19 mouse cellular contexts compared by ENCODE assay signal in the genomic region with DNA sequence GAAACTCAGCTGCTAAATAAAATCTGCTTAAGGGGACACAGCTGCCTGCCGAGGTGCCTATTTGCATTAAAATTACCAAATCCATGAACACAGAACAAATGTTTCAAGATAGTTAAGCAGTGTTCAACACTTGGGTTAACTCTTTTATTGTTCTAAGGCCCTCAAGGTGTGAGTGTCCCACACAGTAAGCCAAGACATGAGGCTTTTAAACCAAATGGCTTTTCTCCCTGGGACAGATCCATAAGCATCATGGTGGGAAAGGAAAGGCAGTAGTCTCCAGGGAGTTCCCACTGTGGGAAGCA.
DNase-seq lines count a peak whose midpoint lies in the region; ATAC-seq and TF ChIP-seq lines count a peak whose summit lies in the region.
"Had no signal": no experiment of that assay in that cellular context is flagged by ENCODE, and none has a peak within 500 bp of the region (broad histone marks: within the 10 kb centered on the region; RNA-seq: fewer than 3 reads in every experiment).

No protein-coding gene starts in this region.

- no peak overlapping the region for H3K4me3 ChIP-seq in forebrain, embryonic 13.5 days
- no peak overlapping the region for H3K4me3 ChIP-seq in forebrain, embryonic 12.5 days (replicated peaks)
- no peak overlapping the region for H3K4me3 ChIP-seq in hindbrain, embryonic 15.5 days
- H3K4me3 ChIP-seq in hindbrain, postnatal 0 days (ENCODE audit: low read length): no peak overlapping the region
- H3K4me3 ChIP-seq in midbrain, embryonic 12.5 days: no peak overlapping the region
- no peak overlapping the region for H3K4me3 ChIP-seq in midbrain, postnatal 0 days (ENCODE audit: low read depth, low read length)
- H3K4me3 ChIP-seq: gastrocnemius, adult 2 months; heart, embryonic 12.5 days had no signal

- peak; percentile 27; the same call in 1 of the 2 replicates for ATAC-seq in forebrain, embryonic 13.5 days
- ATAC-seq in forebrain, embryonic 12.5 days (ENCODE audit: low FRiP score): no peak
- 0 out of 2 replicates have a peak, but pooled peaks have one; percentile 19 for ATAC-seq in hindbrain, embryonic 15.5 days (ENCODE audit: low FRiP score, low read depth)
- ATAC-seq in hindbrain, postnatal 0 days: no peak
- ATAC-seq in midbrain, embryonic 12.5 days (ENCODE audit: low FRiP score, low read depth): 0 out of 2 replicates have a peak, but pooled peaks have one; percentile 44
- no peak for ATAC-seq in midbrain, postnatal 0 days (ENCODE audit: low FRiP score)
- ATAC-seq: activated CD4-positive, CD25-positive, alpha-beta regulatory T cell, adult 4 months; inflammation-experienced regulatory T-cells, adult 6 months; intestine, postnatal 0 days; Patski had no signal

- H3K36me3 ChIP-seq in forebrain, embryonic 13.5 days (ENCODE audit: poor library complexity, severe bottlenecking): no peaks in the 10 kb centered on the region
- no peaks in the 10 kb centered on the region for H3K36me3 ChIP-seq in forebrain, embryonic 12.5 days (replicated peaks)
- no peaks in the 10 kb centered on the region for H3K36me3 ChIP-seq in hindbrain, embryonic 15.5 days
- no peaks in the 10 kb centered on the region for H3K36me3 ChIP-seq in hindbrain, postnatal 0 days (ENCODE audit: insufficient read depth, low read length)
- no peaks in the 10 kb centered on the region for H3K36me3 ChIP-seq in midbrain, embryonic 12.5 days
- H3K36me3 ChIP-seq in midbrain, postnatal 0 days (ENCODE audit: insufficient read depth, low read length): no peaks in the 10 kb centered on the region
- H3K36me3 ChIP-seq: heart, embryonic 12.5 days had no signal

- H3K27ac ChIP-seq in forebrain, embryonic 13.5 days: peak overlapping the region; percentile 54
- H3K27ac ChIP-seq in forebrain, embryonic 12.5 days: no peak overlapping the region
- no peak overlapping the region for H3K27ac ChIP-seq in hindbrain, embryonic 15.5 days (replicated peaks)
- H3K27ac ChIP-seq in hindbrain, postnatal 0 days: no peak overlapping the region
- peak overlapping the region; percentile 40; the same call in 1 of the 2 replicates for H3K27ac ChIP-seq in midbrain, embryonic 12.5 days (replicated peaks)
- no peak overlapping the region for H3K27ac ChIP-seq in midbrain, postnatal 0 days (ENCODE audit: low read depth, low read length)
- H3K27ac ChIP-seq: gastrocnemius, adult 2 months had no signal

- 16% methylated on average over 1 of the region's 1 CpGs for WGBS in forebrain, embryonic 13.5 days
- WGBS in forebrain, embryonic 12.5 days: 26% methylated on average over 1 of the region's 1 CpGs
- 16% methylated on average over 1 of the region's 1 CpGs for WGBS in hindbrain, embryonic 15.5 days
- 16% methylated on average over 1 of the region's 1 CpGs for WGBS in hindbrain, postnatal 0 days
- WGBS in midbrain, embryonic 12.5 days: 9% methylated on average over 1 of the region's 1 CpGs
- 5% methylated on average over 1 of the region's 1 CpGs for WGBS in midbrain, postnatal 0 days

- H3K9ac ChIP-seq in forebrain, embryonic 13.5 days: no peak overlapping the region
- H3K9ac ChIP-seq in forebrain, embryonic 12.5 days: no peak overlapping the region
- no peak overlapping the region for H3K9ac ChIP-seq in hindbrain, embryonic 15.5 days
- no peak overlapping the region for H3K9ac ChIP-seq in hindbrain, postnatal 0 days (replicated peaks; ENCODE audit: low read length)
- H3K9ac ChIP-seq in midbrain, embryonic 12.5 days (replicated peaks): no peak overlapping the region
- H3K9ac ChIP-seq in midbrain, postnatal 0 days (replicated peaks; ENCODE audit: low read length, poor library complexity, severe bottlenecking): no peak overlapping the region
- H3K9ac ChIP-seq: heart, embryonic 12.5 days had no signal

- no peaks in the 10 kb centered on the region for H3K27me3 ChIP-seq in forebrain, embryonic 13.5 days
- no peaks in the 10 kb centered on the region for H3K27me3 ChIP-seq in forebrain, embryonic 12.5 days
- no peaks in the 10 kb centered on the region for H3K27me3 ChIP-seq in hindbrain, embryonic 15.5 days
- H3K27me3 ChIP-seq in hindbrain, postnatal 0 days (ENCODE audit: insufficient read depth, low read length): no peaks in the 10 kb centered on the region
- no peaks in the 10 kb centered on the region for H3K27me3 ChIP-seq in midbrain, embryonic 12.5 days
- H3K27me3 ChIP-seq in midbrain, postnatal 0 days (ENCODE audit: insufficient read depth, low read length): no peaks in the 10 kb centered on the region
- H3K27me3 ChIP-seq: CH12.LX; heart, embryonic 12.5 days had no signal

- H3K4me2 ChIP-seq in forebrain, embryonic 13.5 days: no peak overlapping the region
- no peak overlapping the region for H3K4me2 ChIP-seq in forebrain, embryonic 12.5 days
- H3K4me2 ChIP-seq in hindbrain, embryonic 15.5 days: no peak overlapping the region
- H3K4me2 ChIP-seq in hindbrain, postnatal 0 days (ENCODE audit: low read depth, low read length): no peak overlapping the region
- H3K4me2 ChIP-seq in midbrain, embryonic 12.5 days (replicated peaks): no peak overlapping the region
- no peak overlapping the region for H3K4me2 ChIP-seq in midbrain, postnatal 0 days (ENCODE audit: low read depth, low read length, poor library complexity, severe bottlenecking)
- H3K4me2 ChIP-seq: heart, embryonic 12.5 days had no signal

- H3K4me1 ChIP-seq in forebrain, embryonic 13.5 days: peaks cover 10% of the 10 kb centered on the region
- peaks cover 11% of the 10 kb centered on the region for H3K4me1 ChIP-seq in forebrain, embryonic 12.5 days
- H3K4me1 ChIP-seq in hindbrain, embryonic 15.5 days (replicated peaks): peaks cover 8% of the 10 kb centered on the region
- H3K4me1 ChIP-seq in hindbrain, postnatal 0 days (ENCODE audit: insufficient read depth, low read length): no peaks in the 10 kb centered on the region
- H3K4me1 ChIP-seq in midbrain, embryonic 12.5 days: peaks cover 12% of the 10 kb centered on the region
- H3K4me1 ChIP-seq in midbrain, postnatal 0 days (ENCODE audit: insufficient read depth, low read length): no peaks in the 10 kb centered on the region; the same call in 1 of the 2 replicates
- H3K4me1 ChIP-seq: heart, embryonic 12.5 days had no signal

- TF ChIP-seq CTCF in hindbrain, postnatal 0 days (IDR thresholded peaks at IDR 0.05; ENCODE audit: low read depth): no peak
- TF ChIP-seq CTCF in midbrain, postnatal 0 days (IDR thresholded peaks at IDR 0.05): no peak

- H3K9me3 ChIP-seq in forebrain, embryonic 13.5 days (replicated peaks): no peaks in the 10 kb centered on the region
- H3K9me3 ChIP-seq in forebrain, embryonic 12.5 days: no peaks in the 10 kb centered on the region
- no peaks in the 10 kb centered on the region for H3K9me3 ChIP-seq in hindbrain, embryonic 15.5 days
- H3K9me3 ChIP-seq in hindbrain, postnatal 0 days (ENCODE audit: low read length): no peaks in the 10 kb centered on the region
- no peaks in the 10 kb centered on the region for H3K9me3 ChIP-seq in midbrain, embryonic 12.5 days
- H3K9me3 ChIP-seq in midbrain, postnatal 0 days (ENCODE audit: low read length): no peaks in the 10 kb centered on the region
- H3K9me3 ChIP-seq: heart, embryonic 12.5 days had no signal

- no peak for DNase-seq in hindbrain, postnatal 0 days (ENCODE audit: low spot score)
- no peak for DNase-seq in midbrain, postnatal 0 days (ENCODE audit: low spot score)
- DNase-seq in embryo, embryonic 10.5 days (ENCODE audit: low spot score): no peak
- DNase-seq: adrenal gland, postnatal 14 days; cerebellum, adult 11-12 months; cerebellum, adult 9-10 months; cerebellum, postnatal 25 days; gastrocnemius, adult 2 months; gastrocnemius, postnatal 25 days had no signal

Comparison
In these comparisons a context has a peak if more than half of its experiments do, and no peak if none do; other contexts are left out.
1. ATAC-seq: peak in forebrain, embryonic 13.5 days (single experiment), hindbrain, embryonic 15.5 days (single experiment) and midbrain, embryonic 12.5 days (single experiment); none in forebrain, embryonic 12.5 days (single experiment), hindbrain, postnatal 0 days (single experiment) and midbrain, postnatal 0 days (single experiment).
2. H3K27ac ChIP-seq: peak in forebrain, embryonic 13.5 days (single experiment) and midbrain, embryonic 12.5 days (single experiment); none in forebrain, embryonic 12.5 days (single experiment), hindbrain, embryonic 15.5 days (single experiment), hindbrain, postnatal 0 days (single experiment) and midbrain, postnatal 0 days (single experiment).